Mouse (Mus musculus): ENCODE data around the gene Telo2. TPM values are rescaled to one million over a fixed set of nuclear protein-coding genes. Genes with fewer than 3 reads are reported as not detected.

Gene Telo2
- polyA plus RNA-seq, 1 experiment from 2014 or later, result 39.1 TPM

GRCm38 (mm10) chr17:25076906-25077305, 38.9 kb downstream of the Telo2 start:
- H3K9ac ChIP-seq, result no peak overlapping the region
- 91% methylated on average over 4 of the region's 4 CpGs for WGBS

GRCm38 (mm10) chr17:25068690-25069089, 47.1 kb downstream of the Telo2 start:
- Histone ChIP-seq H3K27ac (no peak overlapping the region), H3K4me3 (no peak overlapping the region), H3K4me1 (no peaks in the 10 kb centered on the region), H3K4me2 (no peak overlapping the region), H3K27me3 (no peaks in the 10 kb centered on the region), H3K36me3 (peaks cover 8% of the 10 kb centered on the region; the same call in 1 of the 2 replicates), H3K9me3 (no peaks in the 10 kb centered on the region), H3K9ac (no peak overlapping the region)
- 57% methylated on average over 2 of the region's 2 CpGs for WGBS
- ATAC-seq (ENCODE audit: insufficient number of reproducible peaks, low FRiP score, low TSS enrichment, low read depth), result no peak

More at GRCm38 (mm10) chr17:25076906-25077305, 38.9 kb downstream of the Telo2 start:
- Histone ChIP-seq H3K36me3 (0 out of 2 replicates have a peak, but pooled peaks cover 3% of the 10 kb centered on the region), H3K4me2 (no peak overlapping the region), H3K27ac (no peak overlapping the region), H3K4me3 (no peak overlapping the region), H3K9me3 (no peaks in the 10 kb centered on the region), H3K4me1 (peaks cover 17% of the 10 kb centered on the region), H3K27me3 (no peaks in the 10 kb centered on the region)
- ATAC-seq (ENCODE audit: insufficient number of reproducible peaks, low FRiP score, low TSS enrichment, low read depth), result no peak

DNA sequence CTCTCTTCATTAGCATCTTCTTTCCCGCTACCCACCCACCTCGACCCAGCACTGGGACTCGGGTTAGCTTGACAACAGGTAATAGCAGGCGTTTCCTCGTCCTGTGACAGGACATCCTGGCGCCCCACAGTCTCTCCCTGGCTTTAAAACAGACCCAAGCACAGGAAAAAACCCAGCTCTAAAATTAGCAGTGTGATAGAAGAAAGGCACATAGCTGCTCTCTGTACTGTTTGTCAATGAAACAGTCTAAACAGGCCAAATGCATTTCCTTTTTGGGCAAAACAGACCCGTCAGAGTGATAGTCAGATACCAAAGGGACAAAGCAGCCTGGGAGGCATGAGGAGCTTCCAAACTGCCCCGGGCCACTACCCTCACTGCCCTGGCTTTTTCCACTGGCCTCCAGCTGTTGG, 48.3 kb downstream of the Telo2 start:
- Histone ChIP-seq H3K4me1 (no peaks in the 10 kb centered on the region), H3K27me3 (no peaks in the 10 kb centered on the region), H3K27ac (0 out of 2 replicates have a peak overlapping the region, but pooled peaks have one; percentile 14), H3K4me2 (no peak overlapping the region), H3K4me3 (no peak overlapping the region), H3K36me3 (peaks cover 6% of the 10 kb centered on the region; the same call in 1 of the 2 replicates), H3K9me3 (no peaks in the 10 kb centered on the region), H3K9ac (no peak overlapping the region)
- ATAC-seq (ENCODE audit: insufficient number of reproducible peaks, low FRiP score, low TSS enrichment, low read depth), result no peak
- 65% methylated on average over 8 of the region's 8 CpGs for WGBS

DNA sequence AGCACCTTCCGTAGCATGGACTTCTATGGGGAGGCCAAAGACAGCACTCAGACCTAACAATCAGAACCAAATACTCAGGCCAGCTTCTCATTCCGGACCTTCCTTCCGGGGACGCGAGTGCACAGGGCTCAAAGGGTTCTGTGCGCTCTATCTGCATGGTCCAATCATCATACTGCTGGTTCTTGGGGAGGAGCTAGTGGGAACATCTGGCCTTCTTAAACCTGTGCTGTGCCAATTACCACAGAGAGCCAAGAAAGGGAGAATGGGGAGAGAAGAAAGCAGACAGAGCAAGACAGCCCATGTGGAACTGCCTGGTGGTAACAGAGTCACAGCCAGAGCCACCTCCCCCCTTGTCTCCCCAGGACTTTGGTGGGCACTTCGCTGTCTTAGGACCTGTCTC, 49.2 kb downstream of the Telo2 start:
- H3K9me3 ChIP-seq, result no peaks in the 10 kb centered on the region
- no peaks in the 10 kb centered on the region for H3K27me3 ChIP-seq
- H3K36me3 ChIP-seq, result peaks cover 13% of the 10 kb centered on the region
- H3K27ac ChIP-seq, result no peak overlapping the region
- 93% methylated on average over 7 of the region's 7 CpGs for WGBS
- H3K4me1 ChIP-seq, result no peaks in the 10 kb centered on the region
- ATAC-seq (ENCODE audit: insufficient number of reproducible peaks, low FRiP score, low TSS enrichment, low read depth), result no peak
- H3K9ac ChIP-seq, result no peak overlapping the region
- H3K4me3 ChIP-seq, result no peak overlapping the region
- no peak overlapping the region for H3K4me2 ChIP-seq

DNA sequence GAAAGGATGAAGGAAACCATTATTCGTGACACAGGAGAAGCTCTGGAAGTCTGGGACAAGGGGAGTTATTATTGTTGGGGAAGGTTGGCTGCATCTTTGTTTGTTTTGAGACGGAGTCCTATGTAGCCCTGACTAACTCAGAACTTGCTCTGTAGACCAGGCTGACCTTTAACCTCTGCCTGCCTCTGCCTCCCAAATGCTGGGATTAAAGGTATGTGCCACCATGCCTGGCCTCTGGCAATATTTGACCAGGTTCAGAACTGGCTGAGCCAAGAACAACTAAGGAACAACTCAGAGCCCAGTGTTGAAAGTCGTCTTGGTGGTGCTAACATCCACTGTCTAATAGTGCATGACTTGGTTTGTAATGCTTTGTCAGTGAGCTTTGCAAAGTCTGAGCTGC, 50.6 kb downstream of the Telo2 start:
- H3K4me2 ChIP-seq, result no peak overlapping the region
- H3K4me1 ChIP-seq, result no peaks in the 10 kb centered on the region
- no peaks in the 10 kb centered on the region for H3K27me3 ChIP-seq
- H3K9me3 ChIP-seq, result no peaks in the 10 kb centered on the region
- ATAC-seq (ENCODE audit: insufficient number of reproducible peaks, low FRiP score, low TSS enrichment, low read depth), result no peak
- H3K36me3 ChIP-seq, result peaks cover 22% of the 10 kb centered on the region
- no peak overlapping the region for H3K4me3 ChIP-seq
- WGBS, result 88% methylated on average over 3 of the region's 3 CpGs
- H3K9ac ChIP-seq, result no peak overlapping the region
- H3K27ac ChIP-seq, result no peak overlapping the region

DNA sequence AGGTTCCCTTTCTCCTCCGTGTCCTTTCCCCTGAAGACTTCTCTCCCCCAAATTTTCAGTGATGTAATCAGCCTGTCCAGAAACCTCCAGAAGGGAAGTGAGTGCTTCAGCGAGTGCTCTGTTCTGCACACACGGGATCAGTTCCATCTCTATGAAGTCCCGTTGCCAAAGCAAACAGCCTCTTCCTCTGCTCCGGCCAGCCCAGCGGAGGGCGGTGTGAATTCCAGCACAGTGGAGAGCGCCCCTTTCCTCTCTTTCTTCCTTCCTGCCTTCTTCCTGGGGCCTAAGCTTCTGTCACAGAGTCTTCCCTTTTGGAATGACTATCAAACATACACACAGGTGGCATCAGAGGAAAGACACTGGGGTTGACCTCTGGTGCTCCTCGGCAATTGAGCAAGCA, 51.4 kb downstream of the Telo2 start:
- Histone ChIP-seq H3K4me1 (no peaks in the 10 kb centered on the region), H3K9ac (no peak overlapping the region), H3K27me3 (no peaks in the 10 kb centered on the region), H3K27ac (peak overlapping the region; percentile 38), H3K4me2 (no peak overlapping the region), H3K9me3 (no peaks in the 10 kb centered on the region), H3K36me3 (peaks cover 25% of the 10 kb centered on the region), H3K4me3 (no peak overlapping the region)
- 77% methylated on average over 9 of the region's 9 CpGs for WGBS
- no peak for ATAC-seq (ENCODE audit: insufficient number of reproducible peaks, low FRiP score, low TSS enrichment, low read depth)

GRCm38 (mm10) chr17:25063872-25064271, 51.9 kb downstream of the Telo2 start:
- Histone ChIP-seq H3K4me1 (no peaks in the 10 kb centered on the region), H3K36me3 (peaks cover 29% of the 10 kb centered on the region), H3K9ac (no peak overlapping the region), H3K4me2 (no peak overlapping the region), H3K9me3 (no peaks in the 10 kb centered on the region), H3K27me3 (no peaks in the 10 kb centered on the region), H3K4me3 (no peak overlapping the region), H3K27ac (peak overlapping the region; percentile 38; the same call in 1 of the 2 replicates)
- 80% methylated on average over 12 of the region's 12 CpGs for WGBS
- no peak for ATAC-seq (ENCODE audit: insufficient number of reproducible peaks, low FRiP score, low TSS enrichment, low read depth)

- no peak for ATAC-seq (ENCODE audit: insufficient number of reproducible peaks, low FRiP score, low TSS enrichment, low read depth)
- no peak overlapping the region for H3K9ac ChIP-seq
- 73% methylated on average over 4 of the region's 4 CpGs for WGBS
- H3K27me3 ChIP-seq, result no peaks in the 10 kb centered on the region
- no peaks in the 10 kb centered on the region for H3K4me1 ChIP-seq
- H3K9me3 ChIP-seq, result no peaks in the 10 kb centered on the region
- H3K4me3 ChIP-seq, result no peak overlapping the region
- no peak overlapping the region; the same call in 1 of the 2 replicates for H3K27ac ChIP-seq
- peaks cover 36% of the 10 kb centered on the region for H3K36me3 ChIP-seq
- no peak overlapping the region for H3K4me2 ChIP-seq
These were observed 52.5 kb downstream of the Telo2 start for GRCm38 (mm10) chr17:25063261-25063660.

- Histone ChIP-seq H3K4me1 (no peaks in the 10 kb centered on the region), H3K36me3 (peaks cover 70% of the 10 kb centered on the region), H3K27ac (no peak overlapping the region), H3K9ac (no peak overlapping the region), H3K9me3 (no peaks in the 10 kb centered on the region), H3K27me3 (no peaks in the 10 kb centered on the region), H3K4me3 (no peak overlapping the region), H3K4me2 (no peak overlapping the region)
- ATAC-seq (ENCODE audit: insufficient number of reproducible peaks, low FRiP score, low TSS enrichment, low read depth), result no peak
- WGBS, result 78% methylated on average over 6 of the region's 6 CpGs
These were observed 58.7 kb downstream of the Telo2 start for GRCm38 (mm10) chr17:25057041-25057440.

GRCm38 (mm10) chr17:25053274-25053673, 62.5 kb downstream of the Telo2 start:
- 82% methylated on average over 9 of the region's 9 CpGs for WGBS
- no peaks in the 10 kb centered on the region for H3K4me1 ChIP-seq
- no peaks in the 10 kb centered on the region for H3K9me3 ChIP-seq
- H3K27me3 ChIP-seq, result no peaks in the 10 kb centered on the region
- H3K27ac ChIP-seq, result no peak overlapping the region
- H3K9ac ChIP-seq, result no peak overlapping the region
- peaks cover 50% of the 10 kb centered on the region for H3K36me3 ChIP-seq
- H3K4me2 ChIP-seq, result no peak overlapping the region
- no peak for ATAC-seq (ENCODE audit: insufficient number of reproducible peaks, low FRiP score, low TSS enrichment, low read depth)
- H3K4me3 ChIP-seq, result no peak overlapping the region

Other genes with a start within 250 kb of the Telo2 start
- 0.29 and 0.58 TPM in 2 replicates for gene Igfals, start 250.0 kb downstream of the Telo2 start, polyA plus RNA-seq (2015; fragmentation: Nextera tagmentation; extraction: Ambion mirVana)
- 47.7 and 49.6 TPM in 2 replicates for gene Nubp2, start 229.6 kb downstream of the Telo2 start, polyA plus RNA-seq (2015; fragmentation: Nextera tagmentation; extraction: Ambion mirVana)
- 41.7 and 43.7 TPM in 2 replicates for gene Spsb3, start 229.3 kb downstream of the Telo2 start, polyA plus RNA-seq (2015; fragmentation: Nextera tagmentation; extraction: Ambion mirVana)
- 27.4 and 29.9 TPM in 2 replicates for gene Eme2, start 220.9 kb downstream of the Telo2 start, polyA plus RNA-seq (2015; fragmentation: Nextera tagmentation; extraction: Ambion mirVana)
- gene Mrps34, start 220.9 kb downstream of the Telo2 start, polyA plus RNA-seq (2015; fragmentation: Nextera tagmentation; extraction: Ambion mirVana), result 81.9 and 86.9 TPM in 2 replicates
- 31.9 and 36.0 TPM in 2 replicates for gene Nme3, start 219.5 kb downstream of the Telo2 start, polyA plus RNA-seq (2015; fragmentation: Nextera tagmentation; extraction: Ambion mirVana)
- gene Mapk8ip3, start 179.0 kb downstream of the Telo2 start, polyA plus RNA-seq (2015; fragmentation: Nextera tagmentation; extraction: Ambion mirVana), result 29.5 and 30.6 TPM in 2 replicates
- gene Jpt2, start 155.3 kb downstream of the Telo2 start, polyA plus RNA-seq (2015; fragmentation: Nextera tagmentation; extraction: Ambion mirVana), result 165 and 170 TPM in 2 replicates
- 6.0 and 6.2 TPM in 2 replicates for gene Cramp1l, start 100.2 kb downstream of the Telo2 start, polyA plus RNA-seq (2015; fragmentation: Nextera tagmentation; extraction: Ambion mirVana)
- 14.9 and 17.0 TPM in 2 replicates for gene Ift140, start 99.9 kb downstream of the Telo2 start, polyA plus RNA-seq (2015; fragmentation: Nextera tagmentation; extraction: Ambion mirVana)
- 22.3 and 25.3 TPM in 2 replicates for gene Tmem204, start 32.4 kb downstream of the Telo2 start, polyA plus RNA-seq (2015; fragmentation: Nextera tagmentation; extraction: Ambion mirVana)
- gene Ptx4, start 4.8 kb upstream of the Telo2 start, polyA plus RNA-seq (2015; fragmentation: Nextera tagmentation; extraction: Ambion mirVana), result 6.1 and 6.6 TPM in 2 replicates
- 25.2 and 26.4 TPM in 2 replicates for gene Clcn7, start 17.4 kb upstream of the Telo2 start, polyA plus RNA-seq (2015; fragmentation: Nextera tagmentation; extraction: Ambion mirVana)
- gene Ccdc154, start 46.5 kb upstream of the Telo2 start, polyA plus RNA-seq (2015; fragmentation: Nextera tagmentation; extraction: Ambion mirVana), result 0.08 TPM in 1 of 2 replicates, not detected in the other
- not detected in 2 replicates for gene Gm38655, start 59.5 kb upstream of the Telo2 start, polyA plus RNA-seq (2015; fragmentation: Nextera tagmentation; extraction: Ambion mirVana)
- 31.4 and 33.6 TPM in 2 replicates for gene BC003965, start 68.6 kb upstream of the Telo2 start, polyA plus RNA-seq (2015; fragmentation: Nextera tagmentation; extraction: Ambion mirVana)
- gene Unkl, start 72.4 kb upstream of the Telo2 start, polyA plus RNA-seq (2015; fragmentation: Nextera tagmentation; extraction: Ambion mirVana), result 9.1 and 9.9 TPM in 2 replicates
- 34.9 and 41.6 TPM in 2 replicates for gene Gnptg, start 124.2 kb upstream of the Telo2 start, polyA plus RNA-seq (2015; fragmentation: Nextera tagmentation; extraction: Ambion mirVana)
- 45.2 and 50.8 TPM in 2 replicates for gene Tsr3, start 124.2 kb upstream of the Telo2 start, polyA plus RNA-seq (2015; fragmentation: Nextera tagmentation; extraction: Ambion mirVana)
- gene Baiap3, start 140.4 kb upstream of the Telo2 start, polyA plus RNA-seq (2015; fragmentation: Nextera tagmentation; extraction: Ambion mirVana), result 0.46 and 0.61 TPM in 2 replicates
- 513 and 522 TPM in 2 replicates for gene Ube2i, start 158.7 kb upstream of the Telo2 start, polyA plus RNA-seq (2015; fragmentation: Nextera tagmentation; extraction: Ambion mirVana)
- 10.6 and 12.6 TPM in 2 replicates for gene Prss34, start 182.4 kb upstream of the Telo2 start, polyA plus RNA-seq (2015; fragmentation: Nextera tagmentation; extraction: Ambion mirVana)
- not detected in 2 replicates for gene Prss28, start 192.7 kb upstream of the Telo2 start, polyA plus RNA-seq (2015; fragmentation: Nextera tagmentation; extraction: Ambion mirVana)
- gene Prss29, start 202.7 kb upstream of the Telo2 start, polyA plus RNA-seq (2015; fragmentation: Nextera tagmentation; extraction: Ambion mirVana), result not detected in 2 replicates
- 5.0 and 5.3 TPM in 2 replicates for gene Tpsab1, start 229.6 kb upstream of the Telo2 start, polyA plus RNA-seq (2015; fragmentation: Nextera tagmentation; extraction: Ambion mirVana)

Data from limb, embryonic 15.5 days (tissue).